Mouse (Mus musculus) Patski (cell line): Measurements from ENCODE around the gene Timm8a2. TPM values are rescaled to one million over a fixed set of nuclear protein-coding genes. Genes with fewer than 3 reads are reported as not detected.
"Not testable (repeated sequence)": the region's sequence is repeated elsewhere in the genome, so short reads cannot be mapped to it uniquely, and the experiment has no call there.

Experiments
- ATAC-seq: fragments of 100-300 bp; one replicate; pipeline ENCODE4 v1.8.0; 2021
- CTCF ChIA-PET: fragments of 350-600 bp; sonication (Branson Sonifier 250); formaldehyde crosslinking; loops from one replicate; lab custom pipeline; 2022; ENCODE audit warnings: inconsistent platforms; lab: Charles Lee
- POLR2A ChIA-PET: fragments of 350-600 bp; sonication (Branson Sonifier 250); formaldehyde crosslinking; loops from one replicate; lab custom pipeline; 2022; ENCODE audit warnings: antibody characterized with exemption, inconsistent platforms; lab: Charles Lee
- DNase-seq: peaks from one replicate; pipeline ENCODE4 v3.0.0-alpha.2; 2011; ENCODE audit warnings: low read depth, low spot score
- H3K27me3 ChIP-seq: fragments of 371-371 bp; one replicate; pipeline ENCODE4 v1.5.1; 2021
- CTCF ChIP-seq: fragments of 100-300 bp; IDR thresholded peaks from one replicate; pipeline ENCODE4 v1.5.1; 2021
- in situ Hi-C: fragments of 300-500 bp; cut with MboI; formaldehyde crosslinking; loops from 3 replicates; pipeline ENCODE4 v1.11.1; 2018; ENCODE audit warnings: low pct_unique_long_range_greater_than_20kb, mixed read lengths
- polyA plus RNA-seq: library from polyadenylated mRNA; unstranded; gene quantifications from one replicate; pipeline ENCODE4 v1.2.3, GENCODE M21; 2021

Timm8a2 gene
- polyA plus RNA-seq, 1 experiment from 2014 or later, result not detected

GRCm38 (mm10) chr14:122060642-122061041, 26.2 kb downstream of the Timm8a2 start:
- CTCF ChIA-PET, result interaction anchor here (0.7 to 5.6 kb wide), 16 partner anchors 9 to 195 kb away, joined by 3 to 51 read pairs (median 4); no protein-coding TSS in a partner anchor
- in situ Hi-C loops, result loop anchor here (5.0 kb wide), 2 partner anchors 128 to 193 kb away; no protein-coding TSS in a partner anchor
- peak; percentile 92 for TF ChIP-seq CTCF
- ATAC-seq (peak; percentile 72), DNase-seq (peak; percentile 30)
- POLR2A ChIA-PET, result interaction anchor here (1.2 kb wide), 1 partner anchor 132 kb away, joined by 3 read pairs; no protein-coding TSS in a partner anchor
- H3K27me3 ChIP-seq, result no peaks in the 10 kb centered on the region

GRCm38 (mm10) chr14:122061376-122061775, 26.9 kb downstream of the Timm8a2 start:
- in situ Hi-C loops, result loop anchor here (5.0 kb wide), 2 partner anchors 129 to 194 kb away; no protein-coding TSS in a partner anchor
- ChIA-PET CTCF (interaction anchor here (0.7 to 5.6 kb wide), 17 partner anchors 8 to 196 kb away, joined by 3 to 51 read pairs (median 4); no protein-coding TSS in a partner anchor), POLR2A (interaction anchor here (0.7 to 1.2 kb wide), 2 partner anchors 133 to 482 kb away, joined by 3 read pairs; no protein-coding TSS in a partner anchor)
- ATAC-seq (peak; percentile 68), DNase-seq (peak; percentile 64)
- H3K27me3 ChIP-seq, result no peaks in the 10 kb centered on the region
- TF ChIP-seq CTCF, result no peak

- ChIA-PET POLR2A (no interaction called here), CTCF (interaction anchor here (1.1 to 5.6 kb wide), 6 partner anchors 38 to 140 kb away, joined by 3 to 51 read pairs (median 7); no protein-coding TSS in a partner anchor)
- ATAC-seq (no peak), DNase-seq (no peak)
- TF ChIP-seq CTCF, result peak; percentile 26
- H3K27me3 ChIP-seq, result no peaks in the 10 kb centered on the region
- in situ Hi-C loops, result loop anchor here (5.0 kb wide), 2 partner anchors 130 to 195 kb away; no protein-coding TSS in a partner anchor
Observed at GRCm38 (mm10) chr14:122062411-122063090, 28.1 kb downstream of the Timm8a2 start.

GRCm38 (mm10) chr14:122063599-122063998, 29.1 kb downstream of the Timm8a2 start:
- ChIA-PET CTCF (interaction anchor here (1.0 to 5.6 kb wide), 8 partner anchors 13 to 157 kb away, joined by 3 to 51 read pairs (median 4); no protein-coding TSS in a partner anchor), POLR2A (no interaction called here)
- ATAC-seq, result no peak

GRCm38 (mm10) chr14:122064519-122064918, 30.0 kb downstream of the Timm8a2 start:
- peak; percentile 90 for TF ChIP-seq CTCF
- CTCF ChIA-PET, result interaction anchor here (1.0 to 2.8 kb wide), 9 partner anchors 12 to 156 kb away, joined by 3 to 22 read pairs (median 4); no protein-coding TSS in a partner anchor
- H3K27me3 ChIP-seq, result no peaks in the 10 kb centered on the region
- POLR2A ChIA-PET, result no interaction called here
- DNase-seq (no peak), ATAC-seq (peak; percentile 28)
- in situ Hi-C loops, result loop anchor here (5.0 kb wide), 2 partner anchors 132 to 197 kb away; no protein-coding TSS in a partner anchor

More at GRCm38 (mm10) chr14:122063599-122063998, 29.1 kb downstream of the Timm8a2 start:
- TF ChIP-seq CTCF, result no peak
- H3K27me3 ChIP-seq, result no peaks in the 10 kb centered on the region
- in situ Hi-C loops, result loop anchor here (5.0 kb wide), 2 partner anchors 131 to 196 kb away; no protein-coding TSS in a partner anchor
- DNase-seq, result no peak

GRCm38 (mm10) chr14:122066243-122066642, 31.8 kb downstream of the Timm8a2 start:
- ChIA-PET CTCF (interaction anchor here (1.1 kb wide), 1 partner anchor 16 kb away, joined by 3 read pairs; no protein-coding TSS in a partner anchor), POLR2A (no interaction called here)
- no peak for ATAC-seq
- no peaks in the 10 kb centered on the region for H3K27me3 ChIP-seq
- DNase-seq, result no peak
- TF ChIP-seq CTCF, result no peak
- in situ Hi-C loops, result loop anchor here (5.0 kb wide), 1 partner anchor 36 kb away; no protein-coding TSS in a partner anchor

- CTCF ChIA-PET, DNase-seq, ATAC-seq, H3K27me3 ChIP-seq: not testable (repeated sequence)
- POLR2A ChIA-PET, result interaction anchor here (0.6 kb wide), 1 partner anchor 39 kb away, joined by 3 read pairs; no protein-coding TSS in a partner anchor
- in situ Hi-C loops, result loop anchor here (5.0 kb wide), 1 partner anchor 34 kb away; no protein-coding TSS in a partner anchor
Observed at GRCm38 (mm10) chr14:122068036-122068435, 33.6 kb downstream of the Timm8a2 start.

GRCm38 (mm10) chr14:122068801-122069695, 34.6 kb downstream of the Timm8a2 start:
- in situ Hi-C loops, result loop anchor here (5.0 kb wide), 1 partner anchor 33 kb away; no protein-coding TSS in a partner anchor
- no peak for ATAC-seq
- no peaks in the 10 kb centered on the region for H3K27me3 ChIP-seq
- CTCF ChIA-PET, result interaction anchor here (0.9 to 2.0 kb wide), 4 partner anchors 8 to 61 kb away, joined by 3 to 5 read pairs (median 3); no protein-coding TSS in a partner anchor
- POLR2A ChIA-PET, result no interaction called here
- no peak for DNase-seq
- TF ChIP-seq CTCF, result no peak

- CTCF ChIA-PET, result interaction anchor here (0.9 to 2.0 kb wide), 4 partner anchors 9 to 60 kb away, joined by 3 to 5 read pairs (median 3); no protein-coding TSS in a partner anchor
- in situ Hi-C loops, result loop anchor here (5.0 kb wide), 1 partner anchor 32 kb away; no protein-coding TSS in a partner anchor
- no peak for ATAC-seq
- TF ChIP-seq CTCF, result no peak
- no peak for DNase-seq
- no peaks in the 10 kb centered on the region for H3K27me3 ChIP-seq
- POLR2A ChIA-PET, result interaction anchor here (0.6 kb wide), 1 partner anchor 102 kb away, joined by 5 read pairs; no protein-coding TSS in a partner anchor
Observed at GRCm38 (mm10) chr14:122069948-122070347, 35.5 kb downstream of the Timm8a2 start.
